ENCODE assay signal across 8 mouse cellular contexts in genomic region chr9:13587085-13587933, GRCm38 (mm10).
A peak's percentile ranks its signal among the peaks of the same experiment; 100 is the strongest.
DNase-seq lines count a peak whose midpoint lies in the region; ATAC-seq lines count a peak whose summit lies in the region.

No protein-coding gene starts in this region.

- no peak overlapping the region for H3K27ac ChIP-seq in forebrain, embryonic 14.5 days (ENCODE audit: low read depth, low read length)
- H3K27ac ChIP-seq in forebrain, embryonic 11.5 days (ENCODE audit: low read depth, low read length): no peak overlapping the region

- H3K9me3 ChIP-seq in forebrain, embryonic 14.5 days (replicated peaks; ENCODE audit: control insufficient read depth, low read length): no peaks in the 10 kb centered on the region
- H3K9me3 ChIP-seq in forebrain, embryonic 11.5 days (ENCODE audit: control insufficient read depth, low read length): no peaks in the 10 kb centered on the region

- H3K27me3 ChIP-seq in forebrain, embryonic 14.5 days (replicated peaks; ENCODE audit: control insufficient read depth, insufficient read depth, low read length): no peaks in the 10 kb centered on the region
- no peaks in the 10 kb centered on the region for H3K27me3 ChIP-seq in forebrain, embryonic 11.5 days (ENCODE audit: control insufficient read depth, insufficient read depth, low read length)

- WGBS in forebrain, embryonic 14.5 days: 63% methylated on average over 9 of the region's 9 CpGs
- 77% methylated on average over 9 of the region's 9 CpGs for WGBS in forebrain, embryonic 11.5 days

- DNase-seq in forebrain, embryonic 14.5 days (ENCODE audit: low spot score): peak; percentile 46
- DNase-seq in forebrain, embryonic 11.5 days (ENCODE audit: low spot score): no peak
- DNase-seq in B cell, adult 2 months: peak; percentile 53 to 55
- peak; percentile 57 for DNase-seq in heart, adult 8-10 months (ENCODE audit: low spot score)
- peak; percentile 44 to 65 for DNase-seq in left cerebral cortex, adult 9 months (ENCODE audit: low spot score in 2 of 2)
- DNase-seq in retina, embryonic 14.5 days (ENCODE audit: low spot score): no peak
- DNase-seq in adrenal gland, postnatal 36 days: no peak

- H3K4me2 ChIP-seq in forebrain, embryonic 14.5 days (ENCODE audit: low read length): no peak overlapping the region
- no peak overlapping the region for H3K4me2 ChIP-seq in forebrain, embryonic 11.5 days (ENCODE audit: low read depth, low read length, severe bottlenecking)

- H3K36me3 ChIP-seq in forebrain, embryonic 14.5 days (ENCODE audit: control insufficient read depth, insufficient read depth, low read length): no peaks in the 10 kb centered on the region
- no peaks in the 10 kb centered on the region for H3K36me3 ChIP-seq in forebrain, embryonic 11.5 days (ENCODE audit: control insufficient read depth, insufficient read depth, low read length)

- H3K4me1 ChIP-seq in forebrain, embryonic 14.5 days (ENCODE audit: control insufficient read depth, insufficient read depth, low read length): peaks cover 16% of the 10 kb centered on the region
- H3K4me1 ChIP-seq in forebrain, embryonic 11.5 days (replicated peaks; ENCODE audit: control insufficient read depth, insufficient read depth, low read length): peaks cover 5% of the 10 kb centered on the region; the same call in 1 of the 2 replicates

- ATAC-seq in forebrain, embryonic 14.5 days: no peak; the same call in 1 of the 2 replicates
- ATAC-seq in forebrain, embryonic 11.5 days (replicated peaks; ENCODE audit: low FRiP score): no peak
- ATAC-seq in megakaryocyte progenitor cell, adult 5-6 weeks (replicated peaks; ENCODE audit: poor library complexity): peak; percentile 96

- no peak overlapping the region for H3K4me3 ChIP-seq in forebrain, embryonic 14.5 days (ENCODE audit: low read depth, low read length)
- no peak overlapping the region for H3K4me3 ChIP-seq in forebrain, embryonic 11.5 days (ENCODE audit: low read depth, low read length)

- H3K9ac ChIP-seq in forebrain, embryonic 14.5 days (ENCODE audit: low read length): no peak overlapping the region
- H3K9ac ChIP-seq in forebrain, embryonic 11.5 days (ENCODE audit: low read length): no peak overlapping the region

Comparison
In these comparisons a context has a peak if more than half of its experiments do, and no peak if none do; other contexts are left out.
1. DNase-seq: peak in forebrain, embryonic 14.5 days (single experiment), B cell, adult 2 months (2 of 2), heart, adult 8-10 months (single experiment) and left cerebral cortex, adult 9 months (2 of 2); none in forebrain, embryonic 11.5 days (single experiment), retina, embryonic 14.5 days (single experiment) and adrenal gland, postnatal 36 days (0 of 2).